Mouse (Mus musculus): Measurements from ENCODE around the gene Sp4. TPM values are rescaled to one million over a fixed set of nuclear protein-coding genes. Genes with fewer than 3 reads are reported as not detected.

Sp4 gene
- polyA plus RNA-seq, 1 experiment from 2014 or later, result 7.9 TPM

- Histone ChIP-seq H3K27ac (replicated peaks in 1 of 2; ENCODE audit: control insufficient read depth in 1 of 2, insufficient read depth in 1 of 2, low read depth in 2 of 2, low read length in 2 of 2) (no peak overlapping the region), H3K27me3 (ENCODE audit: control insufficient read depth, insufficient read depth, low read length) (peaks cover 37% of the 10 kb centered on the region), H3K4me3 (ENCODE audit: control insufficient read depth in 1 of 2, insufficient read depth in 1 of 2, low read depth in 1 of 2, low read length in 2 of 2) (no peak overlapping the region), H3K36me3 (ENCODE audit: control insufficient read depth, insufficient read depth, low read length) (no peaks in the 10 kb centered on the region), H3K9ac (ENCODE audit: low read length) (no peak overlapping the region), H3K4me1 (ENCODE audit: control insufficient read depth in 2 of 2, insufficient read depth in 2 of 2, low read length in 2 of 2) (no peaks in the 10 kb centered on the region), H3K9me3 (ENCODE audit: control insufficient read depth, low read length) (no peaks in the 10 kb centered on the region), H3K4me2 (ENCODE audit: low read length) (no peak overlapping the region)
- no peak for ATAC-seq (ENCODE audit: insufficient number of reproducible peaks, insufficient read depth, low FRiP score, low read depth)
- 59% methylated on average over 2 of the region's 2 CpGs for WGBS
These were observed 104.7 kb downstream of the Sp4 start for GRCm38 (mm10) chr12:118196583-118196982.

DNA sequence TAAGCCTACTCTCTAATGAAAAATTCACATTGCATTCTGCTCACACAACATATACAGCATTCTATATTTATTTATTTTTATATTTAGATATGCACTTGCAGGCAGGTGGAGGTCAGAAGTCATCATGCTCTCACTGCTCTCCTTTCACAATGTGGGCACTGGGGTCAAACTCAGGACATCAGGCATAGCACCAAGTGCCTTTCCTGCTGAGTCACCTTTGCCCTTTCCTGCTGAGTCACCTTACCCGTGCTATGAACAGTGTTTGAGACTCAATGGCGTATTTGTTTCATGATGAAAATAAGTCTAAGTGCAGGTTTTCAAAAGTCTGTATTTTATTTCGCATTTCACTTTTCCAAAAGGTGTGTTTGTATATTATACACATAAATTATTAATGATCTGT lies 111.7 kb downstream of the Sp4 start:
- no peak overlapping the region for H3K4me3 ChIP-seq (ENCODE audit: control insufficient read depth in 1 of 2, insufficient read depth in 1 of 2, low read depth in 1 of 2, low read length in 2 of 2)
- H3K27me3 ChIP-seq (ENCODE audit: control insufficient read depth, insufficient read depth, low read length), result no peaks in the 10 kb centered on the region
- H3K9me3 ChIP-seq (ENCODE audit: control insufficient read depth, low read length), result no peaks in the 10 kb centered on the region
- no peak overlapping the region for H3K4me2 ChIP-seq (ENCODE audit: low read length)
- peaks cover 0 to 2% of the 10 kb centered on the region in 2 experiments; a peak in 1 of 4 replicates for H3K4me1 ChIP-seq (ENCODE audit: control insufficient read depth in 2 of 2, insufficient read depth in 2 of 2, low read length in 2 of 2)
- H3K27ac ChIP-seq (replicated peaks in 1 of 2; ENCODE audit: control insufficient read depth in 1 of 2, insufficient read depth in 1 of 2, low read depth in 2 of 2, low read length in 2 of 2), result no peak overlapping the region
- no peak for ATAC-seq (ENCODE audit: insufficient number of reproducible peaks, insufficient read depth, low FRiP score, low read depth)
- 74% methylated on average over 3 of the region's 3 CpGs for WGBS
- no peak overlapping the region for H3K9ac ChIP-seq (ENCODE audit: low read length)
- H3K36me3 ChIP-seq (ENCODE audit: control insufficient read depth, insufficient read depth, low read length), result no peaks in the 10 kb centered on the region

DNA sequence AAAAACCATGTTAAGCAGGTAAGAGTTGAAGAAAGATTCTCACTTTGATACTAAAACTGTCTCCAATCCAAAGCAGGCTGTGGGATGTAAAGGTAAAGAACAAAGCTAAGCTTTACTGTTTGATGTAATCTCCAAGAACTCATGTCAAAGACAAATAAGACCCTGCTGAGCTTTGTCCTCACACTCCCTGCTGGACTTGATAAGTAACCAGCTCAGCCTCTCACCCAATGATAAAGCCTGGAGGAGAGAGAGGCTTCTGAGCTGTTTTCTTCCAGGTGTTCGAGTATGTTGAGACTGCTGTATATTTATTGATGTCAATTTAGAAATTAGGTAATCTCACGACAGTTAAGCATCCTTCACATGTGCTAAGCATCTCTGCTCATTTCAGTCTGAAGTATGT lies 113.6 kb downstream of the Sp4 start:
- 32% methylated on average over 2 of the region's 2 CpGs for WGBS
- ATAC-seq (ENCODE audit: insufficient number of reproducible peaks, insufficient read depth, low FRiP score, low read depth), result no peak
- Histone ChIP-seq H3K4me1 (ENCODE audit: control insufficient read depth in 2 of 2, insufficient read depth in 2 of 2, low read length in 2 of 2) (peaks cover 0 to 2% of the 10 kb centered on the region in 2 experiments; a peak in 1 of 4 replicates), H3K9me3 (ENCODE audit: control insufficient read depth, low read length) (no peaks in the 10 kb centered on the region), H3K9ac (ENCODE audit: low read length) (no peak overlapping the region), H3K36me3 (ENCODE audit: control insufficient read depth, insufficient read depth, low read length) (no peaks in the 10 kb centered on the region), H3K4me2 (ENCODE audit: low read length) (no peak overlapping the region), H3K27me3 (ENCODE audit: control insufficient read depth, insufficient read depth, low read length) (no peaks in the 10 kb centered on the region), H3K27ac (replicated peaks in 1 of 2; ENCODE audit: control insufficient read depth in 1 of 2, insufficient read depth in 1 of 2, low read depth in 2 of 2, low read length in 2 of 2) (no peak overlapping the region), H3K4me3 (ENCODE audit: control insufficient read depth in 1 of 2, insufficient read depth in 1 of 2, low read depth in 1 of 2, low read length in 2 of 2) (no peak overlapping the region)

DNA sequence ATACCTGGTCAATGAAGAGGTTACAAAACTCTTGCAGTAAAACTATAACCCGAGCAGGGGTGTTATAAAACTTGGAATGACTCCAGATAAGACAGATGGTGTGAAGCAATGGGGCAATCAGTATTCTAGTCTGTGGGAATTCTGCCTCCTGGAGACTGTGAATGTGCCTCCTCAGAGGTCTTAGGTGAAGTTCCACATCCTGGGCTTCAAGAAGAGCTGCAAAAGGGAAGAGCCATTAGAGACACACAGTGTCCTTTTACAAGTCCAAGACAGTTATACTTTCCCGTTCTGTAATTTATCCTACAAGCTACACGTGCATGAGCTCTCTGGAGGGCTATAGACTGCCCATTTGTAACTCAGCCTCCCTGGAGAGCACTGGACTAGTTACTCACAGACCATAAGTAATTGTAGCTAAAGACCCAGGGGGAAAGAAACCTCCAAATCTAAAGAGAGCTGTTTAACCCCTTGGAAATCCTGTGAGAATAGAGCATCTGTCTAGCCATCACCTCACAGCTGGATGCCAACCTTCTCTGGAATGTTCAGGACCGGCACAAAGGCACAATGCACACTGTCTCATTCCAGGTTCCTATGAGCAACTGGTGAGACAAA lies 114.3 kb downstream of the Sp4 start:
- 25% methylated on average over 4 of the region's 4 CpGs for WGBS
- no peak for ATAC-seq (ENCODE audit: insufficient number of reproducible peaks, insufficient read depth, low FRiP score, low read depth)

DNA sequence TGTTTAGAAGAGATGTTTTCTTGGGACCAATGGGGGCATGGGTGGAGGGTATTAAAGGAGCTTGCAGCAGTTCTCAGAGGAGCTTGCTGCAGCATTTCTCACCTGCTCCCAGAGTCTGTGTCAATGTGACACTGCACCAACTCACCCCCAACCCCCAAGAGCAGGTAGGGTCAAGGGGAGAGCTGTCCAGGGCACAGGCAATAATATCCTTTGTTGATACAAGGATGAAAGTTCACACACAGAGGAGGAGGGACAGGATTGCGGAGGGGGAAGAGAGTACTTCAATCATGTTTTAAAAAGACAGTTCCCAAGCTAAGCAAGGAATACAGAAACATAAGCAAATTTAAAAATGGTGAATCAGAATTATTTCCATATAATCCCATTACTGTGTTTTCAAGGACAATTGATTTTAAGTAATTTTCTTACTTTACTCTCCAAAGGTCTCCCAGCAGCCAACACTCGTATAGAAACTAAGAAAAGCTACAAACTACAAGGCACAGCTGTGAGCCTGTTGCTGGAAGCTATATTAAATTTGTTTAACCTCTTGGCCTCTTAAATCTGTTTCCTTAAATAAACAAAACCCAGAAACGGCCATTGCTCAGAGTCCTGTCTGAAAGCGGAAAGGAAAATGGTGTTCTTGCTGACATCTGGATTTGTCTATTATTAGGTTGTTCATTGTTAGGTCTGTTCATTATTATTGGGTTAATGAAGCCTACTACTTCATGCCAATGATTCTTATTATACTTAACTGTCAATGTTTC lies 114.9 kb downstream of the Sp4 start:
- no peak overlapping the region for H3K4me3 ChIP-seq (ENCODE audit: control insufficient read depth in 1 of 2, insufficient read depth in 1 of 2, low read depth in 1 of 2, low read length in 2 of 2)
- 35% methylated on average over 4 of the region's 4 CpGs for WGBS
- no peak for ATAC-seq (ENCODE audit: insufficient number of reproducible peaks, insufficient read depth, low FRiP score, low read depth)
- no peak overlapping the region for H3K4me2 ChIP-seq (ENCODE audit: low read length)
- no peaks in the 10 kb centered on the region for H3K9me3 ChIP-seq (ENCODE audit: control insufficient read depth, low read length)
- H3K4me1 ChIP-seq (ENCODE audit: control insufficient read depth in 2 of 2, insufficient read depth in 2 of 2, low read length in 2 of 2), result peaks cover 0 to 2% of the 10 kb centered on the region in 2 experiments; a peak in 1 of 4 replicates
- H3K27me3 ChIP-seq (ENCODE audit: control insufficient read depth, insufficient read depth, low read length), result no peaks in the 10 kb centered on the region
- no peaks in the 10 kb centered on the region for H3K36me3 ChIP-seq (ENCODE audit: control insufficient read depth, insufficient read depth, low read length)
- H3K27ac ChIP-seq (replicated peaks in 1 of 2; ENCODE audit: control insufficient read depth in 1 of 2, insufficient read depth in 1 of 2, low read depth in 2 of 2, low read length in 2 of 2), result no peak overlapping the region
- H3K9ac ChIP-seq (ENCODE audit: low read length), result no peak overlapping the region

More for the DNA sequence above, 114.3 kb downstream of the Sp4 start:
- Histone ChIP-seq H3K9ac (ENCODE audit: low read length) (no peak overlapping the region), H3K4me3 (ENCODE audit: control insufficient read depth in 1 of 2, insufficient read depth in 1 of 2, low read depth in 1 of 2, low read length in 2 of 2) (no peak overlapping the region), H3K36me3 (ENCODE audit: control insufficient read depth, insufficient read depth, low read length) (no peaks in the 10 kb centered on the region), H3K9me3 (ENCODE audit: control insufficient read depth, low read length) (no peaks in the 10 kb centered on the region), H3K27ac (replicated peaks in 1 of 2; ENCODE audit: control insufficient read depth in 1 of 2, insufficient read depth in 1 of 2, low read depth in 2 of 2, low read length in 2 of 2) (no peak overlapping the region), H3K27me3 (ENCODE audit: control insufficient read depth, insufficient read depth, low read length) (no peaks in the 10 kb centered on the region), H3K4me1 (ENCODE audit: control insufficient read depth in 2 of 2, insufficient read depth in 2 of 2, low read length in 2 of 2) (peaks cover 0 to 2% of the 10 kb centered on the region in 2 experiments; a peak in 1 of 4 replicates), H3K4me2 (ENCODE audit: low read length) (no peak overlapping the region)

Other genes with a start within 250 kb of the Sp4 start
- gene Dnah11, start 102.4 kb downstream of the Sp4 start, polyA plus RNA-seq (2014; fragmentation: Nextera tagmentation; extraction: Ambion mirVana), result 0.03 TPM in 1 of 2 replicates, not detected in the other